Comparison of ENCODE assay signal across 10 mouse cellular contexts in genomic region chr2:151530378-151531230, GRCm38 (mm10). TPM values are rescaled to one million over a fixed set of nuclear protein-coding genes. Genes with fewer than 3 reads are reported as not detected.
DNase-seq lines count a peak whose midpoint lies in the region; ATAC-seq and TF ChIP-seq lines count a peak whose summit lies in the region.
"Had no signal": no experiment of that assay in that cellular context is flagged by ENCODE, and none has a peak within 500 bp of the region (broad histone marks: within the 10 kb centered on the region; RNA-seq: fewer than 3 reads in every experiment).

No protein-coding gene starts in this region.

- H3K27me3 ChIP-seq in heart, postnatal 0 days (ENCODE audit: control insufficient read depth, insufficient read depth, low read length), result no peaks in the 10 kb centered on the region
- no peaks in the 10 kb centered on the region for H3K27me3 ChIP-seq in forebrain, embryonic 13.5 days

- 24% methylated on average over 8 of the region's 8 CpGs for WGBS in heart, postnatal 0 days
- WGBS in forebrain, embryonic 13.5 days, result 60% methylated on average over 8 of the region's 8 CpGs

- 0 out of 2 replicates have a peak, but pooled peaks cover 6% of the 10 kb centered on the region for H3K4me1 ChIP-seq in heart, postnatal 0 days (ENCODE audit: control insufficient read depth, insufficient read depth)
- H3K4me1 ChIP-seq in forebrain, embryonic 13.5 days, result no peaks in the 10 kb centered on the region

- peak; percentile 16 for DNase-seq in urinary bladder, postnatal 14 days (ENCODE audit: low spot score)
- DNase-seq in urinary bladder, postnatal 25 days (ENCODE audit: low spot score), result no peak
- peak; percentile 26 for DNase-seq in heart, postnatal 0 days (ENCODE audit: low spot score)
- DNase-seq in lung, postnatal 25 days (ENCODE audit: low spot score), result peak; percentile 53
- no peak for DNase-seq in cerebellum, postnatal 36 days
- no peak for DNase-seq in cerebellum, adult 9-11 months

- no peak overlapping the region for H3K4me3 ChIP-seq in heart, postnatal 0 days (ENCODE audit: low read depth, low read length)
- H3K4me3 ChIP-seq in forebrain, embryonic 13.5 days, result no peak overlapping the region

- no peak overlapping the region for H3K9ac ChIP-seq in heart, postnatal 0 days (replicated peaks; ENCODE audit: low read depth, low read length)
- H3K9ac ChIP-seq in forebrain, embryonic 13.5 days, result no peak overlapping the region

- TF ChIP-seq EP300 in heart, postnatal 0 days (IDR thresholded peaks at IDR 0.05; ENCODE audit: low read depth), result no peak

- H3K9me3 ChIP-seq in heart, postnatal 0 days (replicated peaks; ENCODE audit: control insufficient read depth, low read length), result no peaks in the 10 kb centered on the region
- no peaks in the 10 kb centered on the region for H3K9me3 ChIP-seq in forebrain, embryonic 13.5 days (replicated peaks)

- H3K4me2 ChIP-seq in heart, postnatal 0 days (ENCODE audit: low read depth, low read length), result no peak overlapping the region
- H3K4me2 ChIP-seq in forebrain, embryonic 13.5 days, result no peak overlapping the region

- TF ChIP-seq CTCF in heart, postnatal 0 days (IDR thresholded peaks at IDR 0.05; ENCODE audit: low read depth), result peak; percentile 7; the same call in 1 of the 2 replicates

- H3K36me3 ChIP-seq in heart, postnatal 0 days (replicated peaks; ENCODE audit: control insufficient read depth, insufficient read depth, low read length), result no peaks in the 10 kb centered on the region
- H3K36me3 ChIP-seq in forebrain, embryonic 13.5 days (ENCODE audit: poor library complexity, severe bottlenecking), result no peaks in the 10 kb centered on the region

- ATAC-seq in heart, postnatal 0 days (ENCODE audit: insufficient read depth, low read depth), result peak; percentile 8; the same call in 1 of the 2 replicates
- ATAC-seq in forebrain, embryonic 13.5 days, result no peak
- ATAC-seq: hindbrain, embryonic 16.5 days had no signal

- peak overlapping the region; percentile 67 for H3K27ac ChIP-seq in heart, postnatal 0 days (ENCODE audit: low read depth)
- no peak overlapping the region for H3K27ac ChIP-seq in forebrain, embryonic 13.5 days

RNA-seq across cellular contexts. Expression of gene Fkbp1a, which starts 11.7 kb away (rescaled TPM):
- 71.3 and 72.5 TPM in 2 replicates for total RNA-seq in heart, postnatal 0 days (2014; rRNA removed; ENCODE audit: low replicate concordance)
- polyA plus RNA-seq in heart, postnatal 0 days (2015; fragmentation: Nextera tagmentation; extraction: Ambion mirVana), result 454 and 476 TPM in 2 replicates
- polyA plus RNA-seq in forebrain, embryonic 13.5 days (2015; fragmentation: Nextera tagmentation; extraction: Ambion mirVana), result 529 and 558 TPM in 2 replicates

RNA-seq across cellular contexts. Expression of gene Nsfl1c, which starts 36.6 kb away (rescaled TPM):
- total RNA-seq in heart, postnatal 0 days (2014; rRNA removed; ENCODE audit: low replicate concordance), result 37.7 and 41.7 TPM in 2 replicates
- polyA plus RNA-seq in heart, postnatal 0 days (2015; fragmentation: Nextera tagmentation; extraction: Ambion mirVana), result 115 and 117 TPM in 2 replicates
- polyA plus RNA-seq in forebrain, embryonic 13.5 days (2015; fragmentation: Nextera tagmentation; extraction: Ambion mirVana), result 282 and 294 TPM in 2 replicates

RNA-seq across cellular contexts. Expression of gene Sdcbp2, which starts 41.8 kb away (rescaled TPM):
- 1.7 and 8.0 TPM in 2 replicates for total RNA-seq in heart, postnatal 0 days (2014; rRNA removed; ENCODE audit: low replicate concordance)
- 1.8 and 2.2 TPM in 2 replicates for polyA plus RNA-seq in heart, postnatal 0 days (2015; fragmentation: Nextera tagmentation; extraction: Ambion mirVana)
- polyA plus RNA-seq in forebrain, embryonic 13.5 days (2015; fragmentation: Nextera tagmentation; extraction: Ambion mirVana), result 0.35 and 0.58 TPM in 2 replicates

RNA-seq across cellular contexts. Expression of gene 4921509C19Rik, which starts 54.7 kb away (rescaled TPM):
- total RNA-seq in heart, postnatal 0 days (2014; rRNA removed; ENCODE audit: low replicate concordance), result not detected in 2 replicates
- not detected in 2 replicates for polyA plus RNA-seq in heart, postnatal 0 days (2015; fragmentation: Nextera tagmentation; extraction: Ambion mirVana)
- polyA plus RNA-seq in forebrain, embryonic 13.5 days (2015; fragmentation: Nextera tagmentation; extraction: Ambion mirVana), result not detected in 2 replicates
- polyA plus RNA-seq: hindbrain, embryonic 16.5 days; limb, embryonic 14.5 days; stomach, embryonic 14.5 days had no signal

Comparison
In these comparisons a context has a peak if more than half of its experiments do, and no peak if none do; other contexts are left out.
1. DNase-seq: peak in urinary bladder, postnatal 14 days (single experiment), heart, postnatal 0 days (single experiment) and lung, postnatal 25 days (single experiment); none in urinary bladder, postnatal 25 days (single experiment), cerebellum, postnatal 36 days (0 of 2) and cerebellum, adult 9-11 months (single experiment).